Mouse (Mus musculus): ENCODE results near the gene Kcnmb4. TPM values are rescaled to one million over a fixed set of nuclear protein-coding genes. Genes with fewer than 3 reads are reported as not detected.

Kcnmb4 gene
- total RNA-seq, 2 experiments from 2014 or later, result 72.9 to 81.9 TPM

Other genes starting within 250 kb of the Kcnmb4 start
- 10 to 100 TPM; 12.5 to 13.7 TPM for gene Ptprb, start 198.4 kb downstream of the Kcnmb4 start, total RNA-seq (2021)
- gene Cnot2, start 107.6 kb upstream of the Kcnmb4 start, total RNA-seq (2021), result 10 to 100 TPM; 79.8 to 88.3 TPM